Mouse (Mus musculus): ENCODE measurements around the gene Engase.
A peak's percentile ranks its signal among the peaks of the same experiment; 100 is the strongest.

GRCm38 (mm10) chr11:118490566-118491218 lies 14.1 kb downstream of the Engase start:
- peak; percentile 91 for TF ChIP-seq CTCF (IDR thresholded peaks at IDR 0.05; ENCODE audit: low read depth)
- no peak for TF ChIP-seq EP300 (IDR thresholded peaks at IDR 0.05; ENCODE audit: low read depth)

Data from liver, postnatal 0 days (tissue).